Mouse (Mus musculus) lung, adult 2 months (tissue): ENCODE data around the gene 4930467E23Rik. TPM values are rescaled to one million over a fixed set of nuclear protein-coding genes. Genes with fewer than 3 reads are reported as not detected.
A peak's percentile ranks its signal among the peaks of the same experiment; 100 is the strongest.
"Not testable (repeated sequence)": the region's sequence is repeated elsewhere in the genome, so short reads cannot be mapped to it uniquely, and the experiment has no call there.

Experiments
- DNase-seq: peaks from one replicate; pipeline ENCODE4 v3.0.0; 2022
- H3K4me1 ChIP-seq: fragments of 200-500 bp; 2 replicates; pipeline ENCODE4 v1.6.1; 2011; ENCODE audit warnings: low read length; ENCODE audit not compliant: control insufficient read depth, insufficient read depth
- H3K4me3 ChIP-seq: fragments of 200-500 bp; replicated peaks from 2 replicates; pipeline ENCODE3; 2011; ENCODE audit warnings: low read depth, mild to moderate bottlenecking, control low read depth, low read length; ENCODE audit errors: extremely low read depth
- WGBS: fragments of 180-500 bp; shearing (Covaris S2); methylation state at CpG from one replicate; pipeline ENCODE4 v1.1.7; 2018; 5-methylcytosine and 5-hydroxymethylcytosine counted together
- polyA plus RNA-seq: library from polyadenylated mRNA; depleted of rRNA; stranded (reverse); fragments of >200 nt; gene quantifications from 2 replicates; pipeline ENCODE4 v1.2.3, GENCODE M21; 2012; rRNA removed

Gene 4930467E23Rik
- polyA plus RNA-seq, 1 experiment, result not detected

GRCm38 (mm10) chr8:19784554-19785364 is 55.4 kb downstream of the 4930467E23Rik start:
- WGBS, result 8% methylated on average over 71 of the region's 71 CpGs

GRCm38 (mm10) chr8:19792696-19793095 is 63.3 kb downstream of the 4930467E23Rik start:
- DNase-seq, result not testable (repeated sequence)
- WGBS, result 71% methylated on average over 7 of the region's 7 CpGs

More at GRCm38 (mm10) chr8:19784554-19785364, 55.4 kb downstream of the 4930467E23Rik start:
- DNase-seq, result peak; percentile 100
- H3K4me3 ChIP-seq, result peak overlapping the region; percentile 57
- not testable (repeated sequence) for H3K4me1 ChIP-seq

More at GRCm38 (mm10) chr8:19792696-19793095, 63.3 kb downstream of the 4930467E23Rik start:
- H3K4me1 ChIP-seq, H3K4me3 ChIP-seq: not testable (repeated sequence)

Other genes starting within 250 kb of the 4930467E23Rik start
- gene Defb7, start 234.5 kb upstream of the 4930467E23Rik start, polyA plus RNA-seq, result not detected in 2 replicates
- not detected in 2 replicates for gene Gm31371, start 173.8 kb downstream of the 4930467E23Rik start, polyA plus RNA-seq